Mouse (Mus musculus) liver, adult 2 months (tissue): ENCODE results near the gene Nfya. TPM values are rescaled to one million over a fixed set of nuclear protein-coding genes. Genes with fewer than 3 reads are reported as not detected.

Experiments
- DNase-seq: peaks from one replicate; pipeline ENCODE4 v3.0.0-alpha.2; 2011; ENCODE audit warnings: low read depth, low spot score; ENCODE audit errors: extremely low read depth
- H3K27ac ChIP-seq: fragments of 200-500 bp; replicated peaks from 2 replicates; pipeline ENCODE4 v1.5.1; 2012; ENCODE audit warnings: low read depth, mild to moderate bottlenecking, control low read depth, inconsistent platforms, low read length; ENCODE audit not compliant: insufficient read depth
- H3K27me3 ChIP-seq: fragments of 200-500 bp; 2 replicates; pipeline ENCODE4 v1.6.1; 2012; ENCODE audit warnings: mild to moderate bottlenecking, moderate library complexity, low read length, inconsistent platforms; ENCODE audit not compliant: control insufficient read depth, insufficient read depth
- H3K36me3 ChIP-seq: fragments of 200-500 bp; 2 replicates; pipeline ENCODE4 v1.6.1; 2012; ENCODE audit warnings: low read length, inconsistent platforms; ENCODE audit not compliant: control insufficient read depth, insufficient read depth
- H3K4me1 ChIP-seq: fragments of 200-500 bp; 2 replicates; pipeline ENCODE4 v1.6.1; 2011; ENCODE audit warnings: low read length; ENCODE audit not compliant: control insufficient read depth, insufficient read depth
- H3K4me3 ChIP-seq: fragments of 200-500 bp; 2 replicates; pipeline ENCODE4 v1.5.1; 2011; ENCODE audit warnings: low read depth, mild to moderate bottlenecking, control low read depth, low read length, moderate library complexity; ENCODE audit not compliant: insufficient read depth
- H3K79me2 ChIP-seq: fragments of 200-500 bp; 2 replicates; pipeline ENCODE4 v1.6.1; 2012; ENCODE audit warnings: inconsistent platforms, mild to moderate bottlenecking, low read length, moderate library complexity; ENCODE audit not compliant: control insufficient read depth, insufficient read depth
- H3K9ac ChIP-seq: fragments of 200-500 bp; 2 replicates; pipeline ENCODE4 v1.6.1; 2012; ENCODE audit warnings: low read depth, mild to moderate bottlenecking, control low read depth, inconsistent platforms, low read length
- CTCF ChIP-seq: fragments of 200-500 bp; IDR thresholded peaks from 2 replicates; pipeline ENCODE4 v1.5.1; 2011; ENCODE audit warnings: low read depth, low read length, control low read depth
- POLR2A ChIP-seq: fragments of 200-500 bp; IDR thresholded peaks from 2 replicates; pipeline ENCODE4 v1.6.1; 2011; ENCODE audit warnings: low read length, control low read depth; ENCODE audit not compliant: insufficient read depth; ENCODE audit errors: extremely low read depth
- WGBS: fragments of 180-500 bp; shearing (Covaris S2); methylation state at CpG from one replicate; pipeline ENCODE4 v1.1.7; 2018; 5-methylcytosine and 5-hydroxymethylcytosine counted together
- polyA plus RNA-seq: library from polyadenylated mRNA; depleted of rRNA; stranded (reverse); fragments of >200 nt; gene quantifications from 2 replicates; pipeline ENCODE4 v1.2.3, GENCODE M21; 2012
- total RNA-seq: library from RNA; depleted of rRNA; stranded (reverse); fragments of >200 nt; gene quantifications from 2 replicates; pipeline ENCODE4 v1.2.3, GENCODE M21; 2014

Gene Nfya
- total and polyA plus RNA-seq, 2 experiments, result 10.6 to 16.3 TPM

DNA sequence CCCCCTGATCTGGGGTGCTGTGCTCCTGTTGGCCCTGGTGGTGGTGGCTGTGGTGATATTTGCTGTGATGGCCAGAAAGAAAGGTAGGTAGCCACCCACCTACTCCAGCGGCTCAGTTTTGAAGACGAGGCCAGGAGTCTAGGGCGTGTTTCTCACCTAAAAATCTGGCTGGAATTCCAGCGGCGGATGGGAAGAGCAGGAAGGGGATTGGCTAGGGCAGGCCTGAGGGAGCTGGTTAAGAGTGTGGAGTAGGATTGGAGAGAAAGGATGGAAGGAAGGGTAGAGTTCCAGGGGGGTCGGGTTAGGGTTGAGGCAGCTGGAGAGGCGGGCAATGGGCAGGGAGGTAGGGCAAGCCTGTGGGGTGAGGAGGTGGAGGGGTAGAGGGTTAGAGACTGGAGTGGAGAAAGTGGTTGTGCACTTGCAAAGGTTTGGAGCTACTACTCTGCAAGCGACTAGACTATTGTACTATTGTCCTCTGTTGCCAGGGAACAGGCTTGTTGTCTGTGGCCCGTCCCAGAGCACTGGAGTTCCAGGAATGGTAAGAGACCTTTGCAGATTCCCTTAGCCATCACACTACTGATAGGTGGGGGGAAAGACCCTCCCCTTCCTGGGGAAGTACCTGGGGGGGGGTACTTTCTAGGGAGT, 44.1 kb downstream of the Nfya start:
- TF ChIP-seq CTCF (no peak), POLR2A (no peak)
- H3K27me3 ChIP-seq, result no peaks in the 10 kb centered on the region
- DNase-seq, result no peak
- no peaks in the 10 kb centered on the region for H3K79me2 ChIP-seq
- 83% methylated on average over 9 of the region's 9 CpGs for WGBS
- no peaks in the 10 kb centered on the region for H3K36me3 ChIP-seq
- no peak overlapping the region for H3K9ac ChIP-seq
- H3K4me1 ChIP-seq, result no peaks in the 10 kb centered on the region
- no peak overlapping the region for H3K4me3 ChIP-seq
- H3K27ac ChIP-seq, result no peak overlapping the region

DNA sequence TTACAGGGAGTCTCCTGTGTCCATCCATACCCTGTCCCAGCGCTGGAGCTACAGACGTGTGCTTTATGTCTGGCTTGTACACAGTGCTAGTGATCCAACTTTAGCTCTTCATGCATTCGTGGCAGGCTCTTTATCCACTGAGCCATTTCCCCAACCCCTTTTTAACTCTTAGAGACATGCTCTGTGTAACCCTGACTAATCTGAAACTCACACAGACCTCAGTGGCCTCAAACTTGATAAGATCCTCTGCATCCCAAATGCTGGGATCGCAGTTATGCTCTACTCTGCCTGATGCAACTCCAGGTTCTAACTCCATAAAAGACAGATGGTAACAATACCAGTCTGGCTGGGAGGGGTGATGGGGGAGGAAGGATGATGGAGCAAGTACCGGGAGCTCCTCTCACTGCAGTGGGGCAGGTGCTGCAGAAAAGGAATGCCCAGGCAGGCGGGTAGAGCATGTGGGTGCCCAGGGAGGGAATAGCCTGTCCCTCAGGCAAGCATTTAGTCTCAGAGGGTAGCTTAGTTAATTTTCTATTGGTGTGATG, 46.2 kb downstream of the Nfya start:
- H3K79me2 ChIP-seq, result no peaks in the 10 kb centered on the region
- no peak overlapping the region for H3K4me3 ChIP-seq
- H3K36me3 ChIP-seq, result no peaks in the 10 kb centered on the region
- TF ChIP-seq CTCF (no peak), POLR2A (no peak)
- no peaks in the 10 kb centered on the region for H3K27me3 ChIP-seq
- WGBS, result 76% methylated on average over 6 of the region's 6 CpGs
- H3K9ac ChIP-seq, result no peak overlapping the region
- no peaks in the 10 kb centered on the region for H3K4me1 ChIP-seq
- H3K27ac ChIP-seq, result no peak overlapping the region
- DNase-seq, result no peak

DNA sequence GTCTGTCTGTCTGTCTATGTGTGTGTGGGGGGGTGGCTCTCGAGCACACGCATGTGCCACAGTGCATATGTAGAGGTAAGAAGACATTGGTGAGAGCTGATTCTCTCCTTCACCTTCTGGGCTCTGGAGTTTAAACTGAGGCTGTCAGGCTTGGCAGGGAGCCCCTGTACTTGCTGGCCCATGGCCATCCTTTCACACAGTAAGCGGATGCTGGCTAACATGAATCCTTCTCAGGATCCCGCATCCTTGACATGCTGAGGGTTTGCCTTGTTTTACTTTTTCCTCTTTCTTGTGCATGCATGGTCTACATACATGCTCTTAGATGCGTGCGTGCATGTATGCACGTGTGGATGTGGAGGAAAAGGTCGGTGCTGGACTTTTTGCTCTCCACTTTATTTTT, 46.7 kb downstream of the Nfya start:
- Histone ChIP-seq H3K36me3 (no peaks in the 10 kb centered on the region), H3K9ac (no peak overlapping the region), H3K27ac (no peak overlapping the region), H3K27me3 (no peaks in the 10 kb centered on the region), H3K4me1 (no peaks in the 10 kb centered on the region), H3K4me3 (no peak overlapping the region), H3K79me2 (no peaks in the 10 kb centered on the region)
- DNase-seq, result no peak
- TF ChIP-seq POLR2A (no peak), CTCF (no peak)
- whole genome bisulfite sequencing, result 86% methylated on average over 8 of the region's 8 CpGs

DNA sequence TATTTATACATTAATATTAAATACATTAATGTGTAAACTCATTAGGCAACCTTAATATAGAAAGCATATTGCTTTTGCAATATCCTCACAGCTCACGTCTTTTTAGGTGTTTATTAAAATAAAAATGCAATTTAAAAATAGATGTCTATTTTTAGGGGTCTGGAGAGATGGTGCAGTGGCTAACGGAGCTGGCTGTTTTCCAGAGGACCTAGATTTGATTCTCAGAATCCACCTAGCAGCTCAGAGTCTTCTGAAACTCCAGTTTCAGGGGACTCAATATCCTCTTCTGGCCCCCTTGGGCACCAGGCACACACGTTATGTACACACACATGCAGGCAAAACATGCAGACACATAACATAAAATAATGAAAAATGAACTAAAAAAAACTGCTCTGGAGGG, 47.4 kb downstream of the Nfya start:
- Histone ChIP-seq H3K27ac (no peak overlapping the region), H3K4me3 (no peak overlapping the region), H3K36me3 (no peaks in the 10 kb centered on the region), H3K9ac (no peak overlapping the region), H3K79me2 (no peaks in the 10 kb centered on the region), H3K4me1 (no peaks in the 10 kb centered on the region), H3K27me3 (no peaks in the 10 kb centered on the region)
- WGBS, result 71% methylated on average over 3 of the region's 3 CpGs
- TF ChIP-seq POLR2A, result no peak
- TF ChIP-seq CTCF, result no peak
- no peak for DNase-seq

DNA sequence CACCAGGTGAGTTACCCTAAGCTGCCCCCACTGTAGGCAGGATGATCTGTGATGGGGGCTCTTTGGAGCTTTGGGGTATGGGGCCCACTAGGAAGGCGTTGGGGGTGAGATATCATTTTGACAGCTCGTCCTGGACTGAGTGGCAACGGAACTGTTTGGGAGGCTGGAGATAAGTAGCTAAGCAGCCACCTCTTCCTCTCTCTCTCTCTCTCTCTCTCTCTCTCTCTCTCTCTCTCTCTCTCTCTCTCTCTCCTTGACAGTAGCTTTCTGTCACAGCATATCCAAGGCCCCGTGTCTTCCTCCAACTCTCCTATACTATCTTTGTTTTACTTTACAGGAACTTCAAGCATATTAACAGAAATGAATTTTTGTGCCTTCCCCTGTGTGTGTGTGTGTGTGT, 49.2 kb downstream of the Nfya start:
- Histone ChIP-seq H3K27ac (no peak overlapping the region), H3K4me3 (no peak overlapping the region), H3K9ac (no peak overlapping the region), H3K79me2 (no peaks in the 10 kb centered on the region), H3K4me1 (no peaks in the 10 kb centered on the region), H3K27me3 (no peaks in the 10 kb centered on the region), H3K36me3 (no peaks in the 10 kb centered on the region)
- TF ChIP-seq POLR2A, result no peak
- TF ChIP-seq CTCF, result no peak
- no peak for DNase-seq
- WGBS, result 53% methylated on average over 4 of the region's 4 CpGs

DNA sequence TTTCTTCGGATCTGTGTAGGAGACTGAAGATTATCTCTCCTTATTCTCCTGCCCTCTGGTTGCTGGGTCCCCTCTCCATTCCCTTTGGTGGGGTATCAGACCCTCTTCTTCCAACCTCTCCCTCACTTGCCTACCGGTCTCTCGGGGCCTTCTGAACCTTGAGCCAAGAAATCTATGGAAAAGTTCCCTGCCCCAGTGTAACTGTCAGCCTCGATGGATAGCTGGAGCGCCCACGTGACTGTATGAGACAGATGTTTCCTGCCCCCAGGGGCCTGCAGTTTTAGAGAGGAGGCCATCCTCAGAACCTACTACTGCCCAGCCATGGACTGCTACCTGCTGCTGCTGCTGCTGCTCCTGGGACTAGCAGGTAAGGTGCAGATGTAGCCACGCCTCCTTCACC, 50.1 kb downstream of the Nfya start, which contains the start of gene Treml1:
Treml1 (plus strand) TSS at position 301 of the 400 bp plus-strand sequence.
- WGBS, result 73% methylated on average over 7 of the region's 7 CpGs
- TF ChIP-seq CTCF (no peak), POLR2A (no peak)
- Histone ChIP-seq H3K27ac (no peak within 1 kb of the TSS), H3K4me1 (no peaks in the 10 kb centered on the region), H3K9ac (no peak within 1 kb of the TSS), H3K36me3 (no peaks in the 10 kb centered on the region), H3K4me3 (no peak within 1 kb of the TSS), H3K27me3 (no peaks in the 10 kb centered on the region), H3K79me2 (no peaks in the 10 kb centered on the region)
- DNase-seq, result no peak
